Comparison of ENCODE assay signal across 8 mouse cellular contexts in the genomic region with DNA sequence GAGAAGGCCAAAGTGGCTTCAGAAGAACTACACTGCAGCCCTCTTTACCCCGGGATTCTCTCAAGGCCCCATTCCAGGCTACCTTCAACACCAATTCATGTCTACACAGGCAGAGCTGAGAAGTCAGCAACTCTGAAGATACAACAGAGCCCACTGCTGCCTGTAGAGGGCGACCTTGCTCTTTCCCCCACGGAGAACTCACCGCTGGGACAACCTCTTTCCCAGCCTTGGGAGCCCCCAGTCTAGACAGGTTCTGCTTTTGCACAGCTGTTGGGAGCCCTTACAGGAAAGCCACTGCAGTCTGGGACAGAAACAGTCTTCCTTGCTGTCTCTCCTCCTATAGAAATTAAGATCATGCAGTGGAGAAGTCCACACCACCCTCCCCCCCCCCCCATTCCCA. TPM values are rescaled to one million over a fixed set of nuclear protein-coding genes. Genes with fewer than 3 reads are reported as not detected.
A peak's percentile ranks its signal among the peaks of the same experiment; 100 is the strongest.
DNase-seq lines count a peak whose midpoint lies in the region; ATAC-seq and TF ChIP-seq lines count a peak whose summit lies in the region.

No protein-coding gene starts in this region.

- H3K27me3 ChIP-seq in C2C12 (ENCODE audit: control insufficient read depth, insufficient read depth, insufficient read length), result peaks cover 6% of the 10 kb centered on the region
- peaks cover 37% of the 10 kb centered on the region for H3K27me3 ChIP-seq in heart, embryonic 13.5 days (replicated peaks)

- no peaks in the 10 kb centered on the region for H3K79me2 ChIP-seq in C2C12 (ENCODE audit: control insufficient read depth, insufficient read depth)

- TF ChIP-seq POLR2A in lung, adult 2 months (IDR thresholded peaks at IDR 0.05; ENCODE audit: borderline replicate concordance, extremely low read depth, low read depth, low read length), result no peak

- 0 out of 2 replicates have a peak, but pooled peaks cover 5% of the 10 kb centered on the region for H3K4me1 ChIP-seq in heart, embryonic 13.5 days
- H3K4me1 ChIP-seq in lung, adult 2 months (ENCODE audit: control insufficient read depth, insufficient read depth, low read length), result no peaks in the 10 kb centered on the region

- WGBS in heart, embryonic 13.5 days, result 3% methylated on average over 4 of the region's 4 CpGs
- WGBS in lung, adult 2 months, result 7% methylated on average over 4 of the region's 4 CpGs

- H3K9me3 ChIP-seq in heart, embryonic 13.5 days, result no peaks in the 10 kb centered on the region

- no peak overlapping the region for H3K4me3 ChIP-seq in C2C12 (ENCODE audit: insufficient read depth, poor library complexity, severe bottlenecking)
- no peak overlapping the region for H3K4me3 ChIP-seq in heart, embryonic 13.5 days
- no peak overlapping the region for H3K4me3 ChIP-seq in lung, adult 2 months (replicated peaks; ENCODE audit: extremely low read depth, low read depth, low read length)

- peak overlapping the region; percentile 16; the same call in 1 of the 2 replicates for H3K9ac ChIP-seq in heart, embryonic 13.5 days

- no peak for ATAC-seq in heart, embryonic 13.5 days (ENCODE audit: extremely low read depth, insufficient number of reproducible peaks, low FRiP score, low TSS enrichment)

- H3K36me3 ChIP-seq in C2C12 (ENCODE audit: control insufficient read depth, insufficient read depth), result no peaks in the 10 kb centered on the region
- no peaks in the 10 kb centered on the region for H3K36me3 ChIP-seq in heart, embryonic 13.5 days

- H3K4me2 ChIP-seq in heart, embryonic 13.5 days, result no peak overlapping the region

- no peak overlapping the region for H3ac ChIP-seq in C2C12 (ENCODE audit: control insufficient read depth, insufficient read length, low read depth)

- no peak overlapping the region for H3K27ac ChIP-seq in heart, embryonic 13.5 days (replicated peaks)

- TF ChIP-seq CTCF in C2C12 (IDR thresholded peaks at IDR 0.05; ENCODE audit: control insufficient read depth, insufficient read depth, insufficient read length), result peak; percentile 74
- peak; percentile 84 for TF ChIP-seq CTCF in lung, adult 2 months (IDR thresholded peaks at IDR 0.05; ENCODE audit: insufficient read depth, low read length)

- no peaks in the 10 kb centered on the region for H3K79me3 ChIP-seq in C2C12 (ENCODE audit: low read depth)

- DNase-seq in T-cell, adult 2 months (ENCODE audit: low spot score), result peak; percentile 69
- peak; percentile 78 for DNase-seq in embryo, embryonic 10 days (ENCODE audit: low spot score)
- DNase-seq in layer of hippocampus, adult 18-20 months (ENCODE audit: low spot score in 2 of 2), result peak; percentile 64 to 85
- DNase-seq in lung, adult 2 months, result peak; percentile 70
- peak; percentile 67 for DNase-seq in right cerebral cortex, adult 18-20 months
- DNase-seq in thymus, postnatal 4 days, result peak; percentile 85

TF ChIP-seq in C2C12, 6 proteins besides CTCF, POLR2A, EP300 and RAD21:
- TF ChIP-seq USF1 (IDR thresholded peaks at IDR 0.05; ENCODE audit: low read depth) (no peak), MAX (IDR thresholded peaks at IDR 0.05) (no peak), FOSL1 (IDR thresholded peaks at IDR 0.05; ENCODE audit: insufficient read depth, low read length, poor library complexity, severe bottlenecking) (no peak), CEBPB (IDR thresholded peaks at IDR 0.05; ENCODE audit: low read depth) (no peak), MYOG (IDR thresholded peaks at IDR 0.05; ENCODE audit: control insufficient read depth, extremely low read depth, insufficient read length) (no peak), MYOD1 (IDR thresholded peaks at IDR 0.05; ENCODE audit: control insufficient read depth, insufficient read length, low read depth) (no peak)

RNA-seq across cellular contexts. Expression of a gene that starts 41.5 kb away (rescaled TPM):
- polyA plus RNA-seq in C2C12 (2012; fragmentation: generic; extraction: Trizol), result 0.53 TPM
- 8.8 and 10.8 TPM in 2 replicates for polyA plus RNA-seq in heart, embryonic 13.5 days (2015; fragmentation: Nextera tagmentation; extraction: Ambion mirVana)
- total RNA-seq in layer of hippocampus, adult 18-20 months (2021), result 1 to 10 TPM; 8.7 to 9.4 TPM
- polyA plus RNA-seq in lung, adult 2 months (2012; rRNA removed), result 16.5 and 17.0 TPM in 2 replicates

RNA-seq across cellular contexts. Expression of a gene that starts 57.2 kb away (rescaled TPM):
- polyA plus RNA-seq in C2C12 (2012; fragmentation: generic; extraction: Trizol), result 0.51 TPM
- polyA plus RNA-seq in heart, embryonic 13.5 days (2015; fragmentation: Nextera tagmentation; extraction: Ambion mirVana), result 0.37 and 0.42 TPM in 2 replicates
- 1 to 10 TPM; 4.8 to 6.0 TPM for total RNA-seq in layer of hippocampus, adult 18-20 months (2021)
- 2.6 and 3.5 TPM in 2 replicates for polyA plus RNA-seq in lung, adult 2 months (2012; rRNA removed)
